Mouse (Mus musculus) adrenal gland (tissue): ENCODE results near the gene Wdr5.
"Not testable (repeated sequence)": the region's sequence is repeated elsewhere in the genome, so short reads cannot be mapped to it uniquely, and the experiment has no call there.

ENCODE experiments used
- intact Hi-C: fragments of 180-260 bp; cut with DNase I; formaldehyde crosslinking; loops from one replicate; pipeline ENCODE4 v1.15.1; 2025

The Wdr5 gene

GRCm38 (mm10) chr2:27490939-27491338 is 24.0 kb upstream of the Wdr5 start:
- intact Hi-C loops = no loop called here

- intact Hi-C loops = no loop called here
Observed at GRCm38 (mm10) chr2:27493971-27494370, 21.0 kb upstream of the Wdr5 start.

GRCm38 (mm10) chr2:27496391-27497028 is 18.4 kb upstream of the Wdr5 start:
- intact Hi-C loops = no loop called here

GRCm38 (mm10) chr2:27504113-27504885 is 10.7 kb upstream of the Wdr5 start:
- intact Hi-C loops = no loop called here

GRCm38 (mm10) chr2:27505539-27505938 is 9.4 kb upstream of the Wdr5 start:
- intact Hi-C loops = no loop called here

GRCm38 (mm10) chr2:27506658-27507057 is 8.3 kb upstream of the Wdr5 start:
- intact Hi-C loops = not testable (repeated sequence)

- intact Hi-C loops = no loop called here
Observed at GRCm38 (mm10) chr2:27507562-27507961, 7.4 kb upstream of the Wdr5 start, which contains the start of gene Brd3. Gene Brd3, minus strand, starts transcription at chr2:27507662.

- intact Hi-C loops = loop anchor here (10.0 kb wide), 1 partner anchor 226 kb away; no protein-coding TSS in a partner anchor
Observed at GRCm38 (mm10) chr2:27510706-27511105, 4.3 kb upstream of the Wdr5 start.

- intact Hi-C loops = loop anchor here (10.0 kb wide), 1 partner anchor 228 kb away; no protein-coding TSS in a partner anchor
Observed at GRCm38 (mm10) chr2:27512909-27513308, 2.0 kb upstream of the Wdr5 start.

GRCm38 (mm10) chr2:27513861-27514260 is 1.1 kb upstream of the Wdr5 start:
- intact Hi-C loops = loop anchor here (10.0 kb wide), 1 partner anchor 229 kb away; no protein-coding TSS in a partner anchor

GRCm38 (mm10) chr2:27515341-27516166 is 597 bp downstream of the Wdr5 start:
- intact Hi-C loops = loop anchor here (5.0 to 10.0 kb wide), 3 partner anchors 43 to 231 kb away; no protein-coding TSS in a partner anchor

- intact Hi-C loops = loop anchor here (5.0 to 10.0 kb wide), 3 partner anchors 44 to 231 kb away; no protein-coding TSS in a partner anchor
Observed at GRCm38 (mm10) chr2:27516289-27516688, 1.3 kb downstream of the Wdr5 start.

- intact Hi-C loops = loop anchor here (5.0 to 10.0 kb wide), 3 partner anchors 46 to 233 kb away; no protein-coding TSS in a partner anchor
Observed at GRCm38 (mm10) chr2:27518283-27518682, 3.3 kb downstream of the Wdr5 start.

GRCm38 (mm10) chr2:27538455-27539330 is 23.7 kb downstream of the Wdr5 start:
- intact Hi-C loops = not testable (repeated sequence)

- intact Hi-C loops = no loop called here
Observed at GRCm38 (mm10) chr2:27539336-27539735, 24.4 kb downstream of the Wdr5 start.

GRCm38 (mm10) chr2:27539772-27540514 is 25.0 kb downstream of the Wdr5 start:
- intact Hi-C loops = no loop called here

- intact Hi-C loops = no loop called here
Observed at GRCm38 (mm10) chr2:27540515-27540836, 25.5 kb downstream of the Wdr5 start.

- intact Hi-C loops = no loop called here
Observed at GRCm38 (mm10) chr2:27541225-27541624, 26.3 kb downstream of the Wdr5 start.

- intact Hi-C loops = no loop called here
Observed at GRCm38 (mm10) chr2:27544613-27545012, 29.7 kb downstream of the Wdr5 start.

GRCm38 (mm10) chr2:27545517-27545916 is 30.6 kb downstream of the Wdr5 start:
- intact Hi-C loops = not testable (repeated sequence)
